Mouse (Mus musculus): ENCODE results near the gene Zfp219.

GRCm38 (mm10) chr14:52009361-52009760 lies 11.2 kb downstream of the Zfp219 start:
- TF ChIP-seq CTCF (IDR thresholded peaks at IDR 0.05; ENCODE audit: low read depth) (no peak), EP300 (IDR thresholded peaks at IDR 0.05; ENCODE audit: low read depth) (no peak)

Data from heart, postnatal 0 days (tissue).